In the genomic region with DNA sequence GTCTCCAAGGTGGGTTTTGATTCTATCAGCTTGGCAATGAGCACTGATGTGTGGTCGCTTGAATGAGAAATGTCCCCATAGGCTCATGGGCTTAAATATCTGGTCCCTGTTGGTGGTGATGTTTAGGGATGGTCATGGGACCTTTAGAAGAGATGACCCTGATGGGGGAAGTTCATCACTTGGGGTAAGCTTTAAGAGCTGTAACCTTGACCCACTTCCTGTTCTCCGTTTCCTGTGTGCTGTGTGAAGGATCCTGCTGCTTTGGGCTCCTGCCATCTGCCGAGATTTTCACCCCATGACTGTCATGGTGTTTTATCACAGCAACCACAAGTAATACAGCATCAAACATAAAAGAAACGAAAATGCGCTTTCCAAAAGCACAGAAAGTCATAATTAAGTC, we compare ENCODE assay signal across 22 mouse cellular contexts.
A peak's percentile ranks its signal among the peaks of the same experiment; 100 is the strongest.
DNase-seq lines count a peak whose midpoint lies in the region; ATAC-seq and TF ChIP-seq lines count a peak whose summit lies in the region.
"Had no signal": no experiment of that assay in that cellular context is flagged by ENCODE, and none has a peak within 500 bp of the region (broad histone marks: within the 10 kb centered on the region; RNA-seq: fewer than 3 reads in every experiment).

No protein-coding gene starts in this region.

- no peaks in the 10 kb centered on the region for H3K9me3 ChIP-seq in liver, embryonic 11.5 days (ENCODE audit: control insufficient read depth, low read length)
- H3K9me3 ChIP-seq: embryonic facial prominence, embryonic 10.5 days; G1E; heart, embryonic 15.5 days had no signal

- H3K9ac ChIP-seq in liver, adult 2 months (ENCODE audit: low read depth, low read length) = no peak overlapping the region
- H3K9ac ChIP-seq in liver, embryonic 11.5 days (ENCODE audit: low read depth, low read length) = no peak overlapping the region
- H3K9ac ChIP-seq: heart, embryonic 15.5 days; hindbrain, embryonic 14.5 days had no signal

- H3K4me3 ChIP-seq in liver, adult 2 months (ENCODE audit: insufficient read depth, low read depth, low read length) = no peak overlapping the region
- no peak overlapping the region for H3K4me3 ChIP-seq in liver, embryonic 11.5 days (ENCODE audit: low read depth, low read length)
- H3K4me3 ChIP-seq: embryonic facial prominence, embryonic 10.5 days; forebrain, embryonic 10.5 days; heart, adult 2 months; heart, embryonic 15.5 days; hindbrain, embryonic 10.5 days had no signal

- ATAC-seq in liver, embryonic 11.5 days (replicated peaks; ENCODE audit: low FRiP score) = no peak
- ATAC-seq in granulocyte monocyte progenitor cell, adult 5-6 weeks (replicated peaks; ENCODE audit: poor library complexity, severe bottlenecking) = peak; percentile 76
- ATAC-seq in megakaryocyte progenitor cell, adult 5-6 weeks (replicated peaks; ENCODE audit: poor library complexity) = peak; percentile 45
- ATAC-seq: forebrain, embryonic 14.5 days had no signal

- TF ChIP-seq CTCF in liver, adult 2 months (IDR thresholded peaks at IDR 0.05; ENCODE audit: low read depth, low read length) = no peak

- H3K36me3 ChIP-seq in liver, adult 2 months (ENCODE audit: control insufficient read depth, insufficient read depth, low read length) = no peaks in the 10 kb centered on the region
- H3K36me3 ChIP-seq in liver, embryonic 11.5 days (ENCODE audit: control insufficient read depth, insufficient read depth, low read length) = no peaks in the 10 kb centered on the region
- H3K36me3 ChIP-seq: embryonic facial prominence, embryonic 10.5 days; forebrain, embryonic 10.5 days; heart, embryonic 15.5 days; hindbrain, embryonic 10.5 days had no signal

- 81% methylated on average over 5 of the region's 5 CpGs for WGBS in liver, adult 2 months
- 77% methylated on average over 5 of the region's 5 CpGs for WGBS in liver, embryonic 11.5 days

- H3K79me2 ChIP-seq in liver, adult 2 months (ENCODE audit: control insufficient read depth, insufficient read depth, low read length) = no peaks in the 10 kb centered on the region

- H3K27ac ChIP-seq in liver, adult 2 months (replicated peaks; ENCODE audit: insufficient read depth, low read depth, low read length) = no peak overlapping the region
- no peak overlapping the region for H3K27ac ChIP-seq in liver, embryonic 11.5 days (ENCODE audit: low read depth, low read length)
- H3K27ac ChIP-seq: embryonic facial prominence, embryonic 10.5 days; forebrain, embryonic 10.5 days; heart, adult 2 months; heart, embryonic 15.5 days; hindbrain, embryonic 10.5 days; hindbrain, embryonic 14.5 days had no signal

- DNase-seq in liver, adult 2 months (ENCODE audit: extremely low read depth, low read depth, low spot score) = peak; percentile 7
- DNase-seq in liver, embryonic 11.5 days (ENCODE audit: low spot score) = no peak
- DNase-seq in gastrocnemius, adult 18-20 months (ENCODE audit: low spot score) = no peak
- no peak for DNase-seq in urinary bladder, postnatal 14 days (ENCODE audit: low spot score)
- no peak for DNase-seq in c-Kit-positive CD71-positive TER-119-positive erythroid progenitor cells, embryonic 14.5 days (ENCODE audit: low spot score)
- DNase-seq: adrenal gland, postnatal 10 days; cerebellum, adult 11-12 months; cerebellum, adult 9-10 months; cerebellum, postnatal 36 days; gastrocnemius, postnatal 10 days; heart, adult 2 months; heart, postnatal 14 days had no signal

- no peaks in the 10 kb centered on the region for H3K27me3 ChIP-seq in liver, adult 2 months (ENCODE audit: control insufficient read depth, insufficient read depth, low read length)
- H3K27me3 ChIP-seq in liver, embryonic 11.5 days (replicated peaks; ENCODE audit: control insufficient read depth, insufficient read depth, low read length) = no peaks in the 10 kb centered on the region
- H3K27me3 ChIP-seq: heart, embryonic 15.5 days had no signal

- H3K4me1 ChIP-seq in liver, adult 2 months (ENCODE audit: control insufficient read depth, insufficient read depth, low read length) = no peaks in the 10 kb centered on the region
- no peaks in the 10 kb centered on the region for H3K4me1 ChIP-seq in liver, embryonic 11.5 days (replicated peaks; ENCODE audit: control insufficient read depth, insufficient read depth, low read length)
- H3K4me1 ChIP-seq: embryonic facial prominence, embryonic 10.5 days; forebrain, embryonic 10.5 days; heart, embryonic 15.5 days; hindbrain, embryonic 10.5 days had no signal

- no peak for TF ChIP-seq POLR2A in liver, adult 2 months (IDR thresholded peaks at IDR 0.05; ENCODE audit: extremely low read depth, insufficient read depth, low read length)

- H3K4me2 ChIP-seq in liver, embryonic 11.5 days = no peak overlapping the region
- H3K4me2 ChIP-seq: heart, embryonic 11.5 days; heart, embryonic 15.5 days; hindbrain, embryonic 14.5 days had no signal
